Mouse (Mus musculus): ENCODE data around the gene Nlrp4c. TPM values are rescaled to one million over a fixed set of nuclear protein-coding genes. Genes with fewer than 3 reads are reported as not detected.
"Not testable (repeated sequence)": the region's sequence is repeated elsewhere in the genome, so short reads cannot be mapped to it uniquely, and the experiment has no call there.

Gene Nlrp4c
- not detected for total RNA-seq (2021)
- long read RNA-seq, experiment 1: 0 reads
- long read RNA-seq, experiment 2: 0 reads

DNA sequence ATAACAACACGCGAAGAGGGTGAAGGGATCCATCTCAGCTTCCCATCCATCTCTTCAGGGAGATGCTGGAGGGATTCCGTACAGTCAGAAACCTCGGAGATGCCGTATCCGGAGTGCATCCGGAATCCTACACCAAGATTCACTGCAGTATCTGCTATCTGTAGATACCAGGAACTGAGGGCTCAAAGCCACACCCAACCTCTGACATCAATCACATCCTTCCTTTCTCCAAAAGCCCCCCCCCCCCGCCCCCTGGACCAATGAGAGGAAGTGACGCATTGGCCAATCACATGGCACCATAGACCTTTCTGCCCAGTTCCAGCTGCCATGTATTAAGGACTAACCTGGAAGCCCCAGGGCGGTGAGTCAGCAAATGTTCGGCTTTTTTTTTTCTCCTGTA lies at the start of gene Nlrp4c:
Gene Nlrp4c, plus strand, starts transcription at position 301 of the 400 bp plus-strand sequence.
- intact Hi-C loops (cut with DNase I; ENCODE audit: low total_unique reads): no loop called here
- DNase-seq: no peak

DNA sequence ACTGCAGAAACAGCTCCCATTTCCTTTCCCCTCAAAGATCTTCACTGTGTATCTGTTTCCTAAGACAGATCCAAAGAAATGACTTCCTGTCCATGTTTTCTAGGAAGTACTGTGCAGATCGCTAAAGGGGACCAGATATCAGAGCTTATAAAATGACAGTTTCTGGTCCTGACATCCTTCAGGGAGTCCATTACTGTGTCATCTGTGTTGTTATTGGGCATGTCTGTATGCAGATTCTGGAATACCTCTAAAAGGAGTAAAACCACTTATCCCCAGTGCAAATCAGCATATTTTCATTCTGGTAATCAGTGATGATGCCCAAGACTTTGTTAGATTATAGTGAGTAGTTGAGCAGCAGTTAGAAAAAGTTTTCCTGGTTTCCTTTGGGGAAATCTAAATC lies 34.1 kb upstream of the Nlrp4c start, which contains the start of gene Vmn1r65:
Gene Vmn1r65, minus strand, starts transcription at position 101 of the 400 bp plus-strand sequence.
- intact Hi-C loops (cut with DNase I; ENCODE audit: low total_unique reads): no loop called here
- no peak for DNase-seq

DNA sequence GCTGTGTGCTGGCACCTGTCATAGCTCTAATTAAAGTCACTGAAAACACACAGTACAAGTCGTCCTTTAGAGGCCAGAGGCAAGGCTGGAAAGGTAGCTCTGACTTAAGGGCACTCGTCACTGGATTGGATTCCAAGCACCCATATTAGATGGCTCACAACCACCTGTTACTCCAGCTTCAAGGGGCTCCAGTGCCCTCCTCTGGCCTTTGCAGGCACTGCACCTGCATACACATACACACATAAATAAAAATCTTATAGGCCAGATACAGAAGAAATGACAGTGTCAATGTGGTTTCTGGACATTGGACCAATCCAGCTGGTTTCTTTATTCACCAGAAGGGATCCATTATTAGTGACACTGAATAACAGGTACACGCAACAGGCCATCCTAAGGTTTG lies 74.5 kb downstream of the Nlrp4c start:
- intact Hi-C loops (cut with DNase I; ENCODE audit: low total_unique reads): no loop called here
- DNase-seq: no peak

DNA sequence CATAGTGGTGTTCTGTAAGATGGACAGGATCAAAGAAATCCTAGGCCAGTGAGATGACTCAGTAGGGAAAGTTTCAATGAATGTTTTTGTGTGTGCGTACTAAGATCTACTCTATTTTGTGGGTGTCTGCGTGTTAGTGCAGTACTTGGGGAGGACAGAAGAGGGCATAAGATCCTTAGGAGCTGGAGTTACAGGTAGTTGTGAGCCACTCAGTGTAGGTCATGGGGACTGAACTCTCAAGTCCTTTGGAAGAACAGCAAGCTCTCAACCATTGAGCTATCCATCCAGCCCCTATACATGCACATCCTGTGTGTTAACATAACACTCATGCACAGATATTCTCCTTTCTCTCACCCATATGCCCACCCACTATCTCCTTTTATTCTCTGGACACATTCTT lies 75.1 kb downstream of the Nlrp4c start:
- intact Hi-C loops (cut with DNase I; ENCODE audit: low total_unique reads); DNase-seq: not testable (repeated sequence)

DNA sequence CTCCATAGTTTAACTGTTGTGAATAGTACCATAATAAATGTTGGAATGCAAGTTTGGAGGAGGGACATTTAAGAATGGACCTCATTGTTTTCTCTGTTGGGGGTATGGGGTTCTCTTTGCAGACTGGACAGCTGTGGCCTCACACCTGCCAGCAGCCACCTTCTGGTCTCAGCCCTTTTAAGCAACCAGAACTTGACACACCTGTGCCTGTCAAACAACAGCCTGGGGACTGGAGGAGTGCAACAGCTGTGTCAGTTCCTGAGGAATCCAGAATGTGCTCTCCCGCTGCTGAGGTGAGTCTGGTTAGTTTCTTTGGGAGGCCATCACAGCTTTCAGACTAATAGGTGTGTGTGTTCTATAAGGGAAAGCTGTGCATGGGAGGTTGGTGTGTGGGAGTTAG lies 76.2 kb downstream of the Nlrp4c start:
- intact Hi-C loops (cut with DNase I; ENCODE audit: low total_unique reads); DNase-seq: not testable (repeated sequence)

DNA sequence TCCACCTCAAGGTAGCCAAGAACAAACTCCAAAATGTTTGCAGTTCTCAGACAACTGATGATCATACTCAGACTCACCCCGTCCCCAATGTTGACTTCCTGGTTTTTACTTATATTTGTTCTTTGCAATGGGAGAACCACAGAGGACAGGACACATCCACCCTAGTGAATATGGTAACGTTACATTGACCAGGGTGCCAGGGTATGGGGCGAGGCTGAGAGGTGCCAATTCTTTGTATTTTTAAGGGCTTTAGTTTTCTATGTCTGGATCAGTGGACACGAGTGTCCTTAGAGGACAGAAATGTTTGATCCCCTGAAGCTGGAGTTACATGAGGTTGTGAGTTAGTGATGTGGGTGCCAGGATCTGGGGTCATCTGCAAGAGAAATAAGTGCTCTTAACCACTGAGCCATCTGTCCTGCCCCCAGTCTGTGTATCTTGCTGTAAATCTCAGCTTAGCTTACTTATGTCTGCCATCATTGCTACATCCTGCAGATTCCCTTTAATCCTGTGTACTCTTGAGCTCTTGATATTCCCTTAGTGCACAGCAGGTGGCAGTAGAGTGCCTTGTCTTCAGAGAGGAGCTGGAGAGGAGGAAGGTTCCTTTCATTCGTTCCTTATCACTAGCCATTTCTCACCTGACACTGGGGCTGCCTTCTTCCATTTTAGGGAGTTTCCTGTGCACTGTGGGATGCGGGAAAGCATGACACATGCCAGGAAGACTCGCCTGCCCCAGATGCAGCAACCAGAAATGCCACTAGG lies 81.9 kb downstream of the Nlrp4c start:
- intact Hi-C loops (cut with DNase I; ENCODE audit: low total_unique reads): loop anchor here (2.0 kb wide), 1 partner anchor 66 kb away; no protein-coding TSS in a partner anchor
- DNase-seq: peak; percentile 66

DNA sequence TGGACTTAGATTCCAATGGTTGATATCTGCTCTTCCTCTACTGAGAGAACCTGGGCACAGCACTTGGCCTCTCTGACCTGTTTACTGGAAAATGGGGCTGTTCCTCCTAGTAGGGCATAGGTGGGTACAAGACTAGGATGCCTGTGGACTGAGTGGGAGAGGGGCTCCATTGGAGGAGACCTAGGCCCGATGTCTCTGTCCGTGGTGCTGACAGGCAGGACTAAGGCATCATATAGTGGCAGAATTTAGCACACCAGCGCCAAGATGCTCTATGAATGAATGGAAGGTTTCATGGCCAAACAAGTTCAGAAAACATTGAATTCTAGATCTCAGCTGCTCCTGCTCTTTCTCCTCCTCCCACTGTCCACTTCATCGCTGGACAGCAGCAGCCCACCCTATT lies 85.4 kb downstream of the Nlrp4c start:
- no peak for DNase-seq
- intact Hi-C loops (cut with DNase I; ENCODE audit: low total_unique reads): no loop called here

DNA sequence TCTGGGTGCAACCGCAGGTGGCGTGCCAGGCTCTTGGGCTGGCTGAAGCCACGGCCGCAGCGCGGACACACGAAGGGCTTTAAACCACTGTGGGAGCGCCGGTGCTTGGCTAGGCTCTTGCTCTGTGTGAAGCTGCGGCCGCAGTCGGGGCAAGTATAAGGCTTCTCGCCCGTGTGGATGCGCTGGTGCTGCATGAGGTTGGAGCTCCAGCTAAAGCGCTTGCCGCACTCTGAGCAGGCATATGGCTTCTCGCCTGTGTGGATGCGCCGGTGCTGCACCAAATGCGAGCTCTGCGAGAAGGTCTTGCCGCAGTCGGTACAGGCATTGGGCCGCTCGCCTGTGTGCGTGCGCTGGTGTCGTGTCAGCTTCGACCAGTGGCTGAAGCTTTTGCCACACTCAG lies 87.7 kb downstream of the Nlrp4c start:
- no peak for DNase-seq
- intact Hi-C loops (cut with DNase I; ENCODE audit: low total_unique reads): no loop called here

DNA sequence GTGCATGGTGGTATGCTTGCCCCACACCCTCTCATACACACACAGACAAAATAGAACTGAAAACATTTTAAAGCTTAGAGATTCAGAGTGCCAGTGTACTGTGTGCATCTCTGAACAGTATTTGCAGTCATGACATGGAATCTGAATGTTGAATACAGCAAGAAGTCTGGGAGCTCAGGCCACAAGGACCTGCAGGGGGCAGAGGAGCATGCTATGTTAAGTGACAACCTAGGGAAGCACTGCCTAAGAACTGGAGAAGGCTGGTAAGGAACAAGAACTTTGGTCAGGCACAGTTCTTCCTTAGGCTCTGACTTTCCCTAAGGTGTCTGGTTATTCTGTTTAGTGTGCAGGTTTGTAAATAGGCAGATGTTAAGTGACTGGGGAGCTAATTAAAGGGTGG lies 91.5 kb downstream of the Nlrp4c start:
- intact Hi-C loops (cut with DNase I; ENCODE audit: low total_unique reads): no loop called here
- DNase-seq: no peak

DNA sequence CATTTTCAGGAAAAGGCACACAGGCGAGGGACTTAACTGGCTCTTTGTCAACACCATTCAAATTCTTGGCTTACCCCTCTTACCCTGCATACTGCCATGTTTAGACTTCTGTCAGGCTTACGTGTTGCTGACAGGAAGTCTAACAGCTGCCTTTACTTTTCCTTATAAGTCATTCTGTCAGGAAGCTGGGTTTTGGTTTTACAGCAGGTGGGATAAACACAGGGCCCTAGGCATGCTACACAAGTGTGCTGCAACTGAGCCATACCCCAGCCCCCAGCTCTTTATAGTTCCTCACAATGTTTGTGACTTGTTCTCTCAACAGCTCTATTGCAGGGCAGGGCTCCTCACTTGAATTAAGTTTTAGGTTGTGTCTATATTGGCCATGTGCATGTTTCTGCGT lies 94.3 kb downstream of the Nlrp4c start:
- DNase-seq: no peak
- intact Hi-C loops (cut with DNase I; ENCODE audit: low total_unique reads): no loop called here

DNA sequence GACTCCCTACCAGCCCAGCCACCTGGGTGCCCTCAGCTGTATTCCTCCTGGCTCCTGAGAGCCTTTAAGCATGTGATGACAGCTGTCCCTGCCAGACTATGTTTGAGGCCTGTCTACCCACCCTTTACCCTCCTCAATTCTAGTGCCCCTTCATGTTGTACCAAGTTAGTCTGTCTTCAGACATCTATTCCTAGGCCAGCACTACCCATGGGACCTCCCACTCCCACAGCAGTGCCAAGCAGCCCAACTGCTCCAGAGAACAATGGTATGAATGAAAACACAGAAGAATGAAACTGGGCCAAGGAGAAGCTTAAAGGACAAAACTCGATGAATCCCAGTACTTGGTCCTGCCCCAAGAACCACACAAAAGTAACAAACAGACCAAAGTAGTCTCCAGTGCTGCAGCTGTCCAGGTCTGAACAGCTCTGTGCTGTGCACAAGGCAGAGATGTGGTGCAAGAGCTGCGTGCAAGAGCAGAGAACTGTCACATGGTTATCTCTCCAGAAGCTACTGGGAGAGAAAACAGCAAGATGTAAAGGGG lies 99.1 kb downstream of the Nlrp4c start:
- intact Hi-C loops (cut with DNase I; ENCODE audit: low total_unique reads): no loop called here
- DNase-seq: no peak

DNA sequence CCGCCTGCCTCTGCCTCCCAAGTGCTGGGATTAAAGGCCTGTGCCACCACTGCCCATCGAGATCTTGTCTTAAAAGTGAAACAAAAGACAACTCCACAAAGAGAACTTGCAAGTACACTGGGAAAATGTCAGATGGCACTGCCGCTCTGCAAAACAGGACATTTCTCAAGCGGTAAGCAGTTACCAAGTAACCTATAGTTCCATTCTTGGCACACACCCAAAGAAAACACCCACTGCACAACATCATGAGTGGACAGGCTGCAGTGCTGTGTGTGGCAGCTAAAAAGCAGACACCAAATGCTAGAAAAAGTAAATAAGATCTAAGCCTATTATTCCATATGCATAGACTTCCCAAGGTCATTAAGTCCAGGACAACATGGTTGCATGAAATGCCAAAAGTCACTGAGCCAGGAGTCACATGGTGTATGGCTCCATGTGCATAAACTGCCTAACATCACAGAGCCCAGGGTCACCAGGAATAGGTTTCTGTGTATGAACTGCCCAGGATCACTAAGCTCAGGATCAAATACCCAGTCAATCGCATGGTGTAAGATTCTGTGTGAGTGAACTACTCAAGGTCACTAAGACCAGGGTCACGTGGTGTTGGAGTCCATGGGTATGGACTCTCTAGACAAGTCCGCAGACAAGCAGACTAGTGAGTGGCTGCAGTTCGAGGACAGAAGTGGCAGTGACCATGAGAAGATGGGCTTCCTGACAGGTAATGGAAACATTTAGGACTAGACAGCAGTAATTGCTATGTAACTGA lies 100.6 kb downstream of the Nlrp4c start:
- DNase-seq: no peak
- intact Hi-C loops (cut with DNase I; ENCODE audit: low total_unique reads): no loop called here

DNA sequence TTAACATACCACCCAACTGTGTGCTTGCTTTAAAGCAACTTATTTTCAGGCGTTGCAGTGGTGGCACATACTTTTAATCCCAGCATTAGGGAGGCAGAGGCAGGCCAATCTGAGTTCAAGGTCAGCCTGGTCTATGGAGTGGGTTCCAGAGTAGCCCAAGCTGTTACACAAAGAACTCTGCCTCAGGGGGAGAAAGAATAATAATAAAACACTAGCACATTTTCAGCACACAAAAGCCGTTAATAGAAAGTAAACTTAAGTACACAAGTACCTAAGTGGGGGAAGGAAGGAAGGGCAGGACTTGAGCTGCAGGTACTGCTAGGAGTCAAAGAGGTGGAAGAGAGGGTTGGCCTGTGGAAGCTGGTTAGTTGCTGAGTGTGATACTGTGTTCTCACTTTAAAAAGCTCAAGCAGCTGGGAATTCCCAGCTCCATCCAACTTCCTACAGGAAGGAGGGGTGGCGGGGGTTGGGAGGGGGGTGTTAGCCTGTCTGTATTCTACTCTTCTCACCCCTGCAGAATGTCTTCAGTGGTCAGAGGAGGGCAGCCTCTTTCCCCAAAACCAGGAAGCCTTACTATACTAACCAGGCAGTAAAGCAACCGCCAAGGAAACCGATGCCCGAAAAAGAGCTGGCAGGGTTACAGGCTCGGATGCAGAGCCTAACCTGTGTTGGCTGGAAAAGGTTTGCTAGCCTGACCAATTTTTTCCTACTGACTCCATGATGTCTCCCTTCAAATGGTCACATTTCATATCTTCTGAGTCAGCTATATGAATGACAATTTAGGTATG lies 101.4 kb downstream of the Nlrp4c start:
- intact Hi-C loops (cut with DNase I; ENCODE audit: low total_unique reads): no loop called here

DNA sequence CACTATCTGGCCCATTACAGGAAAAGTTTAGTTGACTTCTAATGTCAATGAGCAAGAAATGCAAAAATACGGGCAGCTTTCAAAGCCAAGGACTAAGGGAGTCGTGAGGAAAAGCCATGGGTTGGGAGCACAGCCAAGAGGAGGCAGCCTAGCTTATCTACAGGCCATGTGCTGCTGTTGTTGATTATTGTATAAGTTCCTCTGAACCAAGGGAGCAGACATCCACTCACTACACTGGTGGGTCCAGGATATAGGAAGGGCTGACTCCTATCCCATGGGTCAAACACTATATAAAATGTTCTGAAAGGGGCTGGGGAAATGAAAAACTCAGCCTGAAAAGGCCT lies 102.0 kb downstream of the Nlrp4c start:
- intact Hi-C loops (cut with DNase I; ENCODE audit: low total_unique reads): no loop called here
- DNase-seq: no peak

More for the DNA sequence above, 101.4 kb downstream of the Nlrp4c start:
- no peak for DNase-seq

DNA sequence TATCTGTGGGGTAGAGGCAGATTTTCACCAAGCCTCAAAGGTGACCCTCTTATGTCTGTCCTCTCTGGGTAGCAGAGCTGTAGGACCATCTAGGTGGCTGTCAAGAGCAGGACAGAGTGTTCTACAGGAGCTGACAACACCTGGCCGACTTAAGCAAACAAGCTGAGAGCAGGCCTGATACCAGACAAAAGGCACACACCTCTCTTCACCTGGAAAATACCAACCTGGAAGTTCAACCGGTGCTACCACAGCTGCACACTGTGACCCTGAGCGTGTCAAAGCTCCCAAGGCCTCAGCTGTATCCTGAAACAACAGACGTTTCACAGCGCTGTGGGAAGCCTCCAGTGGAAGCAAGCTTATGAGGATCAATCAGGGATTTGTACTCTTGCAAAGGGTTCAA lies 102.7 kb downstream of the Nlrp4c start:
- intact Hi-C loops (cut with DNase I; ENCODE audit: low total_unique reads): no loop called here

DNA sequence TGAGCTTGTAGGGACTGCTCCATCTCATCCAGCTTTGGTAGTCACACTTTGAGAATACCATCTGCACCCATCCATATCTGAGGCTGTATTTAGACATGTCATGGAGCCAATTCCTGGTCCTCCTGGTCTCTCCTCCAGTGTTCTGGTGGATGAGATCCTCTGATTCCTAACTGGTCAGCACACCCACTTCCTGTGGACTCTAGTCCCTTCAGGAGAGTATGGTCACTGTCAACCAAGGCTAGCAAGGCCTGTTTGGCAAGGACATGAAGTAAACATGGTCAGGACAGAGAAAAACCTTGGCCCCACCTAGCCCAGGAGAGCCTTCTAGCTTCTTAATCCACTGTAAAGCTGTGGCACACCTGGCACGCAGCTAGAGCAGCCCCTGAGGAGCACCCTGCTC lies 106.3 kb downstream of the Nlrp4c start:
- no peak for DNase-seq
- intact Hi-C loops (cut with DNase I; ENCODE audit: low total_unique reads): no loop called here

More for the DNA sequence above, 102.7 kb downstream of the Nlrp4c start:
- no peak for DNase-seq

DNA sequence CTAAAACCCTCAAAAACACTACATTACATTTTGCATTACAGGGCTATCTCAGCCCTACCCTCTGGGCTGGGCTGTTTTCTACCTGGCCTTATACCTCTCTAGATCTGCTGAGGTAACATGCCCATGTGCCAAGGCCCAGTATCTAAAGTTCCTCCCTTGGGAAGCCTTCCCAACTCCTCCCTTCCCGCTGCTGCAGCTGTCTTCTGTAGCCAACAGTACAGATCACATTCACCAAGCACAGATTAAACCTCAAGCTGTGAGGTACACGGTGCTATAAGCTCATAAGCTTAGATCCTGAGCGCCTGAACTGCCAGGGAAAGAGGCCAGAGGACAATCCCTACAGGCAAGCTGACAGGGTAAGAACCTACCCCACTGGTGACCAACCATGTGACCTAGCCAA lies 107.1 kb downstream of the Nlrp4c start:
- DNase-seq: peak; percentile 31
- intact Hi-C loops (cut with DNase I; ENCODE audit: low total_unique reads): no loop called here

DNA sequence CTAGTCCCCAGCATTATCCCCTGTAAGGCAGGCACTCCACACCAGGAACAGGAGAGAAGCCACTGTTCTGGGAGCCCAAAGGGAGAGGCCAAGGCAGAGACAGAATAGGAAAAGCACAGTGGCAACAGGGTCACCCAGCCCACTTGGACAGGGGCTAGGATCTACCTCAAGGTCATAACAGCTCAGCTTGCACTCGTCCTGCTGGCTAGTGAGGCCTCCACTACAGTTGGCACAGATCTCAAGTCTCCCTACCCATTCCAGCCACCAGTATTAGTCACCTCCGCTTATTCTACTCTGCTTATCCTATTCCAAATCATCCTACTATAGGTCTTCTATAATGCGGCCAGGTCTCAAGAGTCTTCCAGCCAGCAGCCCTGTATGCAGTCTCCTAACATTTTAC lies 108.2 kb downstream of the Nlrp4c start:
- intact Hi-C loops (cut with DNase I; ENCODE audit: low total_unique reads): no loop called here
- DNase-seq: no peak

DNA sequence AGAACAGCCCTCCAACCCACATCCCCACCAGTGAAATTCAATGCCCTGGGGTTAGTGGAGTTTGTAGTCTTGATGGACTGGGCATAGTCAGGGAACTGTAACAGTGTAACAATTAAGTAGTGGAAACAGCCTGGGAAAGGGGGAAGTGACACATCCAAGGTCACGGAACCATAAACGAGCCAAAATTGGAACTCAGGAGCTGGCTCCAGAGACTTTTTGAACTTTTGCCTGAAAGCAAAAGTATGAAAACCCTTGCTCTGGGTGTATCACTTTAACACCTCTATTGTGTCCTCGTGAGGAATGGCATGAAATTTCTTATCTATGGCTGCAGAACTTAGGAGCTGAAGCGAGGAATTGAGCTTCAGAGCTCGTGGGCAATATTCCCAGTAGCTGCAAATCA lies 109.2 kb downstream of the Nlrp4c start:
- intact Hi-C loops (cut with DNase I; ENCODE audit: low total_unique reads): no loop called here

More for the DNA sequence above, 109.2 kb downstream of the Nlrp4c start:
- no peak for DNase-seq

Data from gastrocnemius, postnatal 14 days (tissue).